Mouse (Mus musculus): ENCODE data around the gene Fam129a. TPM values are rescaled to one million over a fixed set of nuclear protein-coding genes. Genes with fewer than 3 reads are reported as not detected.

The Fam129a gene
- polyA plus RNA-seq, 1 experiment = 0.02 TPM

GRCm38 (mm10) chr1:151754881-151755659 is 184.1 kb downstream of the Fam129a start, which contains the start of gene Edem3:
Edem3 (plus strand) TSS chr1:151755371.
- no peak for TF ChIP-seq GATA1 (IDR thresholded peaks at IDR 0.05; ENCODE audit: low read length)

- TF ChIP-seq GATA1 (IDR thresholded peaks at IDR 0.05; ENCODE audit: low read length) = no peak
Measured at GRCm38 (mm10) chr1:151755660-151756424, 184.9 kb downstream of the Fam129a start.

GRCm38 (mm10) chr1:151756425-151756728 is 185.4 kb downstream of the Fam129a start:
- no peak for TF ChIP-seq GATA1 (IDR thresholded peaks at IDR 0.05; ENCODE audit: low read length)

- TF ChIP-seq GATA1 (IDR thresholded peaks at IDR 0.05; ENCODE audit: low read length) = no peak
Measured at GRCm38 (mm10) chr1:151758301-151758700, 187.3 kb downstream of the Fam129a start.

- no peak for TF ChIP-seq GATA1 (IDR thresholded peaks at IDR 0.05; ENCODE audit: low read length)
Measured at GRCm38 (mm10) chr1:151758991-151759390, 188.0 kb downstream of the Fam129a start.

GRCm38 (mm10) chr1:151764236-151764635 is 193.2 kb downstream of the Fam129a start:
- TF ChIP-seq GATA1 (IDR thresholded peaks at IDR 0.05; ENCODE audit: low read length) = no peak

- TF ChIP-seq GATA1 (IDR thresholded peaks at IDR 0.05; ENCODE audit: low read length) = no peak
Measured at GRCm38 (mm10) chr1:151766166-151766565, 195.2 kb downstream of the Fam129a start.

- no peak for TF ChIP-seq GATA1 (IDR thresholded peaks at IDR 0.05; ENCODE audit: low read length)
Measured at GRCm38 (mm10) chr1:151766976-151767654, 196.1 kb downstream of the Fam129a start.

- TF ChIP-seq GATA1 (IDR thresholded peaks at IDR 0.05; ENCODE audit: low read length) = no peak
Measured at GRCm38 (mm10) chr1:151769200-151769913, 198.4 kb downstream of the Fam129a start.

Other genes starting within 250 kb of the Fam129a start
- gene Ivns1abp, start 226.7 kb upstream of the Fam129a start, polyA plus RNA-seq (2012) = 126 and 153 TPM in 2 replicates
- 0.49 and 0.78 TPM in 2 replicates for gene Swt1, start 142.7 kb upstream of the Fam129a start, polyA plus RNA-seq (2012)
- 29.8 and 31.2 TPM in 2 replicates for gene Trmt1l, start 142.6 kb upstream of the Fam129a start, polyA plus RNA-seq (2012)
- 50.0 and 79.9 TPM in 2 replicates for gene Rnf2, start 70.2 kb upstream of the Fam129a start, polyA plus RNA-seq (2012)
- gene Edem3, start 184.2 kb downstream of the Fam129a start, polyA plus RNA-seq (2012) = 10.3 and 10.5 TPM in 2 replicates